Mouse (Mus musculus): Measurements from ENCODE around the gene Apol6.

DNA sequence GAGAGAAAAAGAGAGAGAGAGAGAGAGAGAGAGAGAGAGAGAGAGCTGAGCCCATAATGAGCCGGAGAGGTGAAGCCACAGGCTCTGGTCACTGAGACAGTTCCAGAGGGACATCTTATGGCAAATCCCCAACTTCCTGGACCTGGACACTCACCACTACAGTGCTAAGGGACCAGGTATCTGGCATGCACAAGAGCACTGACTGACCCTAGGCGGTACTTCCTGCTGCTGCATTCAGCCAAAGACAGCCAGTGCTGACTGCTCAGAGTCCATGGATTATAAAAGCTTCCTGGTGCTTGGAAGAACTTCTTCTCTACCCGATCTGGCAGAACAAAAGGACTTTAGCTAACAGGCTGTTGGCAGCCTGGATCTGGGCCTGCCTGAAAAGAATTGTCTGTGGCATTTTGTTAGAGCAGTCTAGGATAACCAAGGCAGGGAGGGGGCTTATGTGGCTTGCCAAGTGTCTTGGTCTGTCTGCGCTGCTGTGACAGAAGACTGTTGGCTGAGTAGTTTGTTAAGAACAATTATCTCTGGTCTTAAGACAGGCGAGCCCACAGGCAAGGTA, 10.2 kb downstream of the Apol6 start:
- no peak for TF ChIP-seq CTCF (IDR thresholded peaks at IDR 0.05)
- no peak for TF ChIP-seq EP300 (IDR thresholded peaks at IDR 0.05)
